Mouse (Mus musculus): ENCODE results near the gene Hist1h4f. TPM values are rescaled to one million over a fixed set of nuclear protein-coding genes. Genes with fewer than 3 reads are reported as not detected.
A peak's percentile ranks its signal among the peaks of the same experiment; 100 is the strongest.
"Not testable (repeated sequence)": the region's sequence is repeated elsewhere in the genome, so short reads cannot be mapped to it uniquely, and the experiment has no call there.

Gene Hist1h4f
- polyA plus RNA-seq, 1 experiment from 2014 or later: 2.0 TPM

GRCm38 (mm10) chr13:23576906-23577639 is 25.6 kb upstream of the Hist1h4f start:
- peak overlapping the region; percentile 79 for H3K9ac ChIP-seq (replicated peaks; ENCODE audit: low read length)
- peak overlapping the region; percentile 54 for H3K4me3 ChIP-seq (ENCODE audit: low read length)
- H3K4me1 ChIP-seq (ENCODE audit: insufficient read depth, low read length): peaks cover 19% of the 10 kb centered on the region
- peak overlapping the region; percentile 89 for H3K27ac ChIP-seq (ENCODE audit: low read length)
- peak overlapping the region; percentile 61 for H3K4me2 ChIP-seq (replicated peaks; ENCODE audit: low read depth, low read length)
- ATAC-seq (ENCODE audit: low FRiP score, low TSS enrichment): no peak
- H3K27me3 ChIP-seq (ENCODE audit: insufficient read depth, low read length): no peaks in the 10 kb centered on the region
- no peaks in the 10 kb centered on the region for H3K9me3 ChIP-seq (ENCODE audit: low read length)
- WGBS: 38% methylated on average over 6 of the region's 6 CpGs
- H3K36me3 ChIP-seq (ENCODE audit: insufficient read depth, low read length): no peaks in the 10 kb centered on the region

- Histone ChIP-seq H3K4me1 (ENCODE audit: insufficient read depth, low read length) (peaks cover 15% of the 10 kb centered on the region), H3K4me2 (replicated peaks; ENCODE audit: low read depth, low read length) (peak overlapping the region; percentile 61), H3K9me3 (ENCODE audit: low read length) (no peaks in the 10 kb centered on the region), H3K4me3 (ENCODE audit: low read length) (peak overlapping the region; percentile 54), H3K36me3 (ENCODE audit: insufficient read depth, low read length) (no peaks in the 10 kb centered on the region), H3K27ac (ENCODE audit: low read length) (peak overlapping the region; percentile 89), H3K9ac (replicated peaks; ENCODE audit: low read length) (peak overlapping the region; percentile 79), H3K27me3 (ENCODE audit: insufficient read depth, low read length) (no peaks in the 10 kb centered on the region)
- ATAC-seq (ENCODE audit: low FRiP score, low TSS enrichment): no peak
- WGBS: 7% methylated on average over 7 of the region's 7 CpGs
These were observed 25.0 kb upstream of the Hist1h4f start for GRCm38 (mm10) chr13:23576351-23576881.

- ATAC-seq (ENCODE audit: low FRiP score, low TSS enrichment): not testable (repeated sequence)
These were observed 24.4 kb upstream of the Hist1h4f start for GRCm38 (mm10) chr13:23575864-23576313.

GRCm38 (mm10) chr13:23575271-23575851 is 23.9 kb upstream of the Hist1h4f start, which contains the start of gene Hist1h3d:
Gene Hist1h3d (plus strand): TSS chr13:23575763.
- Histone ChIP-seq H3K9ac (replicated peaks; ENCODE audit: low read length) (peak within 1 kb of the TSS; percentile 79), H3K27me3 (ENCODE audit: insufficient read depth, low read length) (no peaks in the 10 kb centered on the region), H3K27ac (ENCODE audit: low read length) (peak within 1 kb of the TSS; percentile 89), H3K4me3 (ENCODE audit: low read length) (peak within 1 kb of the TSS; percentile 54), H3K9me3 (ENCODE audit: low read length) (no peaks in the 10 kb centered on the region), H3K36me3 (ENCODE audit: insufficient read depth, low read length) (no peaks in the 10 kb centered on the region), H3K4me2 (replicated peaks; ENCODE audit: low read depth, low read length) (peak within 1 kb of the TSS; percentile 61), H3K4me1 (ENCODE audit: insufficient read depth, low read length) (peaks cover 15% of the 10 kb centered on the region)
- ATAC-seq (ENCODE audit: low FRiP score, low TSS enrichment): peak; percentile 69
- WGBS: under 1% methylated on average over 17 of the region's 18 CpGs

More at GRCm38 (mm10) chr13:23575864-23576313, 24.4 kb upstream of the Hist1h4f start:
- under 1% methylated on average over 8 of the region's 40 CpGs for WGBS
- H3K27me3 ChIP-seq (ENCODE audit: insufficient read depth, low read length); H3K36me3 ChIP-seq (ENCODE audit: insufficient read depth, low read length); H3K9me3 ChIP-seq (ENCODE audit: low read length): not testable (repeated sequence)
- H3K9ac ChIP-seq (replicated peaks; ENCODE audit: low read length): peak overlapping the region; percentile 79
- peak overlapping the region; percentile 61 for H3K4me2 ChIP-seq (replicated peaks; ENCODE audit: low read depth, low read length)
- H3K27ac ChIP-seq (ENCODE audit: low read length): peak overlapping the region; percentile 89
- peak overlapping the region; percentile 54 for H3K4me3 ChIP-seq (ENCODE audit: low read length)
- peaks cover 15% of the 10 kb centered on the region for H3K4me1 ChIP-seq (ENCODE audit: insufficient read depth, low read length)

- Histone ChIP-seq H3K9ac (replicated peaks; ENCODE audit: low read length) (0 out of 2 replicates have a peak overlapping the region, but pooled peaks have one; percentile 53), H3K4me1 (ENCODE audit: insufficient read depth, low read length) (peaks cover 20% of the 10 kb centered on the region), H3K27ac (ENCODE audit: low read length) (peak overlapping the region; percentile 89), H3K4me2 (replicated peaks; ENCODE audit: low read depth, low read length) (peak overlapping the region; percentile 51), H3K4me3 (ENCODE audit: low read length) (peak overlapping the region; percentile 57)
- under 1% methylated on average over 5 of the region's 39 CpGs for WGBS
- H3K36me3 ChIP-seq (ENCODE audit: insufficient read depth, low read length); H3K27me3 ChIP-seq (ENCODE audit: insufficient read depth, low read length); H3K9me3 ChIP-seq (ENCODE audit: low read length); ATAC-seq (ENCODE audit: low FRiP score, low TSS enrichment): not testable (repeated sequence)
These were observed 23.2 kb upstream of the Hist1h4f start for GRCm38 (mm10) chr13:23574546-23575170.

- Histone ChIP-seq H3K27ac (ENCODE audit: low read length) (peak within 1 kb of the TSS; percentile 97), H3K4me1 (ENCODE audit: insufficient read depth, low read length) (peaks cover 22% of the 10 kb centered on the region), H3K4me3 (ENCODE audit: low read length) (peak within 1 kb of the TSS; percentile 57), H3K4me2 (replicated peaks; ENCODE audit: low read depth, low read length) (peak within 1 kb of the TSS; percentile 78), H3K9ac (replicated peaks; ENCODE audit: low read length) (peak within 1 kb of the TSS; percentile 80)
- H3K27me3 ChIP-seq (ENCODE audit: insufficient read depth, low read length); H3K9me3 ChIP-seq (ENCODE audit: low read length); H3K36me3 ChIP-seq (ENCODE audit: insufficient read depth, low read length): not testable (repeated sequence)
- WGBS: under 1% methylated on average over 23 of the region's 42 CpGs
- peak; percentile 92 for ATAC-seq (ENCODE audit: low FRiP score, low TSS enrichment)
These were observed 22.6 kb upstream of the Hist1h4f start, which contains the start of the genes Hist1h2bf and Hist1h2ad for GRCm38 (mm10) chr13:23573898-23574524. Gene Hist1h2bf (minus strand): TSS chr13:23574196. Gene Hist1h2ad (plus strand): TSS chr13:23574381.

- H3K27me3 ChIP-seq (ENCODE audit: insufficient read depth, low read length); H3K36me3 ChIP-seq (ENCODE audit: insufficient read depth, low read length); ATAC-seq (ENCODE audit: low FRiP score, low TSS enrichment); H3K9me3 ChIP-seq (ENCODE audit: low read length): not testable (repeated sequence)
- 5% methylated on average over 17 of the region's 20 CpGs for WGBS
- Histone ChIP-seq H3K4me2 (replicated peaks; ENCODE audit: low read depth, low read length) (peak overlapping the region; percentile 78), H3K9ac (replicated peaks; ENCODE audit: low read length) (peak overlapping the region; percentile 80), H3K4me1 (ENCODE audit: insufficient read depth, low read length) (peaks cover 22% of the 10 kb centered on the region), H3K27ac (ENCODE audit: low read length) (peak overlapping the region; percentile 97), H3K4me3 (ENCODE audit: low read length) (peak overlapping the region; percentile 57)
These were observed 21.8 kb upstream of the Hist1h4f start for GRCm38 (mm10) chr13:23573034-23573897.

- Histone ChIP-seq H3K4me2 (replicated peaks; ENCODE audit: low read depth, low read length) (peak overlapping the region; percentile 78), H3K4me1 (ENCODE audit: insufficient read depth, low read length) (peaks cover 22% of the 10 kb centered on the region), H3K9ac (replicated peaks; ENCODE audit: low read length) (peak overlapping the region; percentile 80), H3K27ac (ENCODE audit: low read length) (peak overlapping the region; percentile 97), H3K36me3 (ENCODE audit: insufficient read depth, low read length) (no peaks in the 10 kb centered on the region), H3K9me3 (ENCODE audit: low read length) (no peaks in the 10 kb centered on the region), H3K4me3 (ENCODE audit: low read length) (peak overlapping the region; percentile 57), H3K27me3 (ENCODE audit: insufficient read depth, low read length) (no peaks in the 10 kb centered on the region)
- WGBS: 18% methylated on average over 2 of the region's 2 CpGs
- ATAC-seq (ENCODE audit: low FRiP score, low TSS enrichment): no peak
These were observed 21.0 kb upstream of the Hist1h4f start for GRCm38 (mm10) chr13:23572218-23573033.

Measured in kidney, embryonic 16.5 days (tissue).